Mouse (Mus musculus) megakaryocyte-erythroid progenitor cell, adult 5-6 weeks (primary cell): ENCODE data around the gene Gm10271. TPM values are rescaled to one million over a fixed set of nuclear protein-coding genes. Genes with fewer than 3 reads are reported as not detected.
A peak's percentile ranks its signal among the peaks of the same experiment; 100 is the strongest.

ENCODE experiments used
- ATAC-seq: replicated peaks from 2 replicates; pipeline ENCODE4 v1.8.0; 2016; ENCODE audit warnings: mild to moderate bottlenecking, inconsistent platforms; ENCODE audit not compliant: severe bottlenecking, poor library complexity, low FRiP score, low TSS enrichment
- total RNA-seq, 2 experiments: library from RNA; stranded (forward) in 1 of 2; stranded (reverse) in 1 of 2; fragments of 200-1000, 215-1000 nt in 1 of 2; fragments of >200 nt in 1 of 2; fragmentation: Nextera tagmentation in 1 of 2; gene quantifications; 2 replicates each; pipeline ENCODE4 v1.2.3; 2014 to 2017

The Gm10271 gene
- total RNA-seq, 2 experiments from 2014 or later: not detected

GRCm38 (mm10) chr10:116944940-116945339 lies 27.5 kb downstream of the Gm10271 start:
- ATAC-seq: no peak

- ATAC-seq: no peak
Measured at GRCm38 (mm10) chr10:116944144-116944543, 28.3 kb downstream of the Gm10271 start.

- peak; percentile 72 for ATAC-seq
Measured at GRCm38 (mm10) chr10:116943025-116943424, 29.4 kb downstream of the Gm10271 start.

- no peak for ATAC-seq
Measured at GRCm38 (mm10) chr10:116935028-116935427, 37.4 kb downstream of the Gm10271 start.

GRCm38 (mm10) chr10:116933794-116934193 lies 38.6 kb downstream of the Gm10271 start:
- ATAC-seq: no peak

- no peak for ATAC-seq
Measured at GRCm38 (mm10) chr10:116932418-116932817, 40.0 kb downstream of the Gm10271 start.

- ATAC-seq: no peak
Measured at GRCm38 (mm10) chr10:116931497-116932179, 40.8 kb downstream of the Gm10271 start.

GRCm38 (mm10) chr10:116930936-116931335 lies 41.5 kb downstream of the Gm10271 start:
- peak; percentile 39 for ATAC-seq

GRCm38 (mm10) chr10:116930506-116930905 lies 41.9 kb downstream of the Gm10271 start:
- peak; percentile 83 for ATAC-seq

GRCm38 (mm10) chr10:116928826-116929225 lies 43.6 kb downstream of the Gm10271 start:
- ATAC-seq: no peak

GRCm38 (mm10) chr10:116926428-116927113 lies 45.8 kb downstream of the Gm10271 start:
- ATAC-seq: no peak

- no peak for ATAC-seq
Measured at GRCm38 (mm10) chr10:116923651-116924495, 48.5 kb downstream of the Gm10271 start.

GRCm38 (mm10) chr10:116922161-116922560 lies 50.2 kb downstream of the Gm10271 start:
- ATAC-seq: no peak

GRCm38 (mm10) chr10:116921416-116921815 lies 51.0 kb downstream of the Gm10271 start:
- ATAC-seq: no peak

GRCm38 (mm10) chr10:116920641-116921040 lies 51.8 kb downstream of the Gm10271 start:
- no peak for ATAC-seq

GRCm38 (mm10) chr10:116919368-116920317 lies 52.8 kb downstream of the Gm10271 start:
- no peak for ATAC-seq

GRCm38 (mm10) chr10:116916581-116916980 lies 55.8 kb downstream of the Gm10271 start:
- no peak for ATAC-seq

- no peak for ATAC-seq
Measured at GRCm38 (mm10) chr10:116915286-116915685, 57.1 kb downstream of the Gm10271 start.

GRCm38 (mm10) chr10:116914586-116914985 lies 57.8 kb downstream of the Gm10271 start:
- no peak for ATAC-seq
